Mouse (Mus musculus): ENCODE data around the gene Efna2.
"Not testable (repeated sequence)": the region's sequence is repeated elsewhere in the genome, so short reads cannot be mapped to it uniquely, and the experiment has no call there.

Efna2 gene

DNA sequence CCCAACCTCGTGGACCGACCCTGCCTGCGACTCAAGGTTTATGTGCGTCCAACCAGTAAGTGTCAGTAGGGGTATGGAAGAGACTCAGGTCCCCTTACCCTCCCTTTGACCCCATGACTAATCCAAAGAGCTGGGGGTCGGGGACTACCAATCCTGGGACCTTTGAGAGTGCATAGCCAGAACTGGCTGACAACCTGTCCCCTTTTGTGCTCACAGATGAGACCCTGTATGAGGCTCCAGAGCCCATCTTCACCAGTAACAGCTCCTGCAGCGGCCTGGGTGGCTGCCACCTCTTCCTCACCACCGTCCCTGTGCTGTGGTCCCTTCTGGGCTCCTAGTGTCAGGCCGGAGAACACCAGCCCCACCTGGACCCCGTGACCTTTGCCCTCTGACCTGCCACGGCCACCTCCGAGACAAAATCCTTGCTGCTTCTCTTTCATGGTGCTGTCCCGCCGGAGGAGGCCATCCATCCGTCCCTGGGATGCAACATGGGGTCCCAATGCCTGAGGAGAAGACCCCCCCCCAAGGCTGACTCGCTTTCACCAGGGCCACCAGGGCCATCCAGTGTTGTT lies 9.3 kb downstream of the Efna2 start:
- no peak for DNase-seq (ENCODE audit: low spot score in 2 of 2)

- DNase-seq (ENCODE audit: low spot score in 2 of 2), result no peak
Measured at GRCm38 (mm10) chr10:80189999-80190398, 10.7 kb downstream of the Efna2 start.

- DNase-seq (ENCODE audit: low spot score in 2 of 2), result no peak
Measured at GRCm38 (mm10) chr10:80190491-80191051, 11.3 kb downstream of the Efna2 start.

DNA sequence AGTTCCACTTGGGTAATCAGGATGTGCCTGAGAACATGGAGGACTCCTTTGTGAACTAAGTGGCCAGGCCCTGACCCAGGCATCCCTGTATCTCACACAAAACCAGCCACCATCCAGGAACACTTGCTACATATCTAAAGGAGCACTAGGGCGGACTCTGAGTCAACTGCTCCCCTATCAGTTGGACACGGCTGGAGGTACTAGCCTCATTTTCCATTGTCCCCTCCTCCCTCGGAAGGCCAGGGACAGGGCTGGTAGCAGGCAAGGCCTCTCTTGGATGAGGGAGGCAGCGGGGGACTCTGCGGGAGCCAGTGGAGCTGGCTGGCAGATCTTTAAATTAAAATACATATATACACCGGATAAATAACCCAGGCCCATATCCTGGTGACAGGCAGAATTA lies 14.7 kb downstream of the Efna2 start:
- no peak for DNase-seq (ENCODE audit: low spot score in 2 of 2)

GRCm38 (mm10) chr10:80194441-80194840 lies 15.2 kb downstream of the Efna2 start:
- no peak for DNase-seq (ENCODE audit: low spot score in 2 of 2)

DNA sequence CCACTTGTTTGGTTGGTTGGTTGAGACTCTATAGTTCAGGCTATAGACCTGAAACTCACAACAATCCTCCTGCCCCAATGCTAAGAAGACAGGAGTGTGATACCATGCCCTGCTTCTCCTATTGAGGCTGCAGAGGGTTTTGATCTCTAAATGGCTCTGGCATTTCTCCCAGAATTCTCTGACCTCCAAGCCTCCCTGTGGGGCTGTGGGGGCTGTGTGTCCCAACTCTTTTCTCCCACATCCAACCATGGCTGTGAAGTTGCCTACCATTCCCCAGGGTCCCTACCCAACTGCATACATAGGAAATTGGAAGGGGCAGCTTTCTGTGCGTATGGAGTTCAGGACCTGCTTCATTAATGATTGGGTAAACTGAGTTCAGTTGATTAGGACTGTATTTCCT lies 16.9 kb downstream of the Efna2 start:
- no peak for DNase-seq (ENCODE audit: low spot score in 2 of 2)

DNA sequence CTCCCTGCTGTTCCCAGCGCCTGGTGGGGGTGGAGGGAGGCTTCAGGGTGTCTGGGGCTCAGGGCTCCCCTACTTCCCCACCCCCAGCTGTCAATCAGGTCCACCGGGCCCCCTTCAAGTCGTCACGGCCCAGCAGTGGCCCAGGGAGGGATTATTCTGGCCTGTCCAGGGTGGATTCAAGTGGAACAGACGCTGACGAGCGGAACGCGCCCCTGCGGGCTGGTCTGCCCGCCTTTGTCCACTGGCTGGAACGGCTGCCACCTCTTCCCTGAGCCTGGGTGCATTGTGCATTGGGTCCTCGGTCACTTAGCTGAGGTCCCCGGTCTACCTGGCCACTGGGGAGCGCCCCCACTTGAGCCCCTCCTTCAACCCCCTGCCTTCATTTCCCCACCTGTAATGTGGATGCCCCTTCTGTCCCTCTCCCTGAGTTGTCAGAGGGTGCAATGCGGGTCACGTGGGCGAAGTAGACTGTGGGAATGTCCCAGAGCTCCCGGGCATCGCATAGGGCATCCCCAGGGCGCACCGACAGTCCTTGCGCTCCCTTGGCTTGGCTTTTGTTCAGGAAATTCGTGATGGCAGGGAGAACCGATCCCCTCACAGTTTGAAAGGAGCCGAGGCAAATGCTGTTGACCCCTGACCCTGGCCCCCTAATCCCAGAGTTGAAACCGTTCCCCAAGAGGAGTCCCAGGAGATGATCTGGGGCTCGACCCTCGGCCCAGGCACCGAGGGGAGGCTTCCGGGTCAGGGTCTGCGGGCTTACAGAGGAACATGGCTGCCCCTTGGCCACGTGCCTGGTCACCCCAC lies 17.7 kb downstream of the Efna2 start:
- DNase-seq (ENCODE audit: low spot score in 2 of 2), result no peak

DNA sequence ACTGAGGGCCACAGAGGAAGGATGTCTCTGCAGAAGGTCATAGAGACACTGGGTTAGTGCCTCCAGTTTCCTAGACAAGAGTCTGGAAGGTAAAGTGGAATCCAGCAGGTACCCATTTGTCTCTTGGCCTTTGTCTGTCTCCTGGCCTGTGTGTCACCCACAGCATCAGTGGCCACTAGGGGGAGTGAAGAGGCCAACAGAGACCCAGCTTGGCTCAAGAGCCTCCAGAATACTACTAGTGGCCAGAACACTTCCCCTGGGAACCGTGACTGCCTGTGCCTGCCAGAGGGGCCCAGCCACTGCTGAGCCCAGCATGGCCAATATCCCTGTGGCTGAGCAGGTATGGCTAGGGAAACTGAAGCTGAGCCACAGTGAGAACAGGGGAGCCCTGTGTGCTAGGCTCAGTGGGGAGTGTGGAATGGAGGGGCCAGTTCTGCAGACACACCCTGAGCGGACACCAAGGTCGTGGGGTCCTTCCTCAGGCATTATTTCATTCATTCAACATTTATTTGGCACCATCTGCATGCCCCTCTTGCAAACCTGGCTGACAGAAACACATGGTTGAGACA lies 20.2 kb downstream of the Efna2 start:
- peak in 1 of 2 experiments; percentile 68 for DNase-seq (ENCODE audit: low spot score in 2 of 2)

DNA sequence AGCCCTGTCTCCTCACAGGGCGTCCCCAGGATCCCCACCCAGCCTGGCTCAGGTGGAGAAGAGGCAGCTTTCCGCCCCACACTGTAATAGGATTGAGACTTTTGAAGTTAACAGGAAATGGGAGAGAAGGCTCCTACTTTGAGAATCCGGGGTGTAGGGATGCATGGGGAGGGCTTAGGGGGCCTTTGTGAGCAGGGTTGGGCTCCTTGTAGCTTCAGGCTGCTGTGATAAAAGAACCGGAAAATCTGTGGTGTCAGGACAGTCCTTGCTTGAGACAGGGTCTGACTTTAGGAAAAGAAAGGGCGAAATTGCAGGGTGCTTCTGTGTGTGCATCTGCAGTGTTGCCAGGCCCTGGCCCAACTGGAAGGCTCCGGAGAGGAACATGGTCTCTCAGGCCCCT lies 21.2 kb downstream of the Efna2 start:
- DNase-seq (ENCODE audit: low spot score in 2 of 2), result no peak

- no peak for DNase-seq (ENCODE audit: low spot score in 2 of 2)
Measured at GRCm38 (mm10) chr10:80204055-80204454, 24.8 kb downstream of the Efna2 start.

GRCm38 (mm10) chr10:80207201-80207600 lies 27.9 kb downstream of the Efna2 start:
- no peak for DNase-seq (ENCODE audit: low spot score in 2 of 2)

- no peak for DNase-seq (ENCODE audit: low spot score in 2 of 2)
Measured at GRCm38 (mm10) chr10:80207676-80208075, 28.4 kb downstream of the Efna2 start.

DNA sequence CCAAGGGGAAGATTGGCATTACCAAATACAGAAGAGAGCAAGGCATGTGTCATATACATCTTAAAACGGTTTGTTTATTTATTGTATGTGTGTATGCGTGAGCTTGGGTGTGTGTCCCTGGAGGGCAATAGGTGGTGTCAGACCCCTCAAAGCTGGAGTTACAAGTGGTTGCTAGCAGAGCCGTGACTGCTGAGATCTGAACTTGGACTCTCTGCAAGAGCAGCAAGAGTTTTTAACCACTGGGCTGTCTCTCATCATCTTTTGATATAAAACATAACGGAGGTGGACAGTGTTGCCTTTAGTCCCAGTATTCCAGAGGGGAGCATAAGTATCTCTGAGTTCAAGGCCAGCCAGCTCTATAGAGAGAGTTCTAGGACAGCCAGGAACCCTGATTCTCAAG lies 29.0 kb downstream of the Efna2 start:
- no peak for DNase-seq (ENCODE audit: low spot score in 2 of 2)

- peak in 1 of 2 experiments; percentile 37 for DNase-seq (ENCODE audit: low spot score in 2 of 2)
Measured at GRCm38 (mm10) chr10:80208841-80209371, 29.6 kb downstream of the Efna2 start.

GRCm38 (mm10) chr10:80211547-80212103 lies 32.3 kb downstream of the Efna2 start:
- DNase-seq (ENCODE audit: low spot score in 2 of 2), result not testable (repeated sequence)

DNA sequence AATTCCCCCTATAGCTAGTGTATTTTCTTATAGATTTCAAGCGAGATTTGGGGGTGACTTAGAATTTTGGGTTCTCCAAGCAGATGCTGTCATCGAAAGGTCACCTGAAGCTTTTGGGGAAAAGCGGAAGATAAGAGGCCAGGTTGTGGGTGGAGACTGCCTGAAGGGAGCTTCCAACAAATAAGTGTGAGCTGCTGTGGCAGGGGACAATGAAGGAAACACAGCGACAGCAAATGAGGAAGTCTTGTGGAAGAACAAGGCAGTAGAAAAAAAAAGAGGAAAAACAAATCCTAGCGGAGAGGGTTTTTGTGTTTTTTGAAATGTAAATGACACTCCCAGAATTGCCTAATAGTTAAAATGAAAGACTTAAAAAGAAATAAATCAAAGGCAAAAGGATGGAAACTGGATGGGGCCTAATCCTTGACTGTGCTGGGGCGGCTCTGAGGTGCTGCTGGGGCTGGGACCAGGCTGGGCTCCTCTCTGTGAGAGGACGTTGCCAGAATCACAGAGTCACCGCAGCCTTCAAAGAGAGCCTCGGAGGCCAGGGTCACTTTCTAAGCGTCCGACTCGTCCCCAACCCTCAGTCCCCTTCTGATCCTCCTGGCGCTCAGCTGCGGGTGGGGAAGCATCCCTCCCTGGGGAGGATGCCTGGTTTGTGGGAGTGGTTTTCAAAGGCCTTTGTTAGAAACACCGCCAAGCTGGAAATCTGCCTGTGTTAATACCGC lies 35.9 kb downstream of the Efna2 start:
- DNase-seq (ENCODE audit: low spot score in 2 of 2), result no peak

- no peak for DNase-seq (ENCODE audit: low spot score in 2 of 2)
Measured at GRCm38 (mm10) chr10:80220676-80221075, 41.4 kb downstream of the Efna2 start.

DNA sequence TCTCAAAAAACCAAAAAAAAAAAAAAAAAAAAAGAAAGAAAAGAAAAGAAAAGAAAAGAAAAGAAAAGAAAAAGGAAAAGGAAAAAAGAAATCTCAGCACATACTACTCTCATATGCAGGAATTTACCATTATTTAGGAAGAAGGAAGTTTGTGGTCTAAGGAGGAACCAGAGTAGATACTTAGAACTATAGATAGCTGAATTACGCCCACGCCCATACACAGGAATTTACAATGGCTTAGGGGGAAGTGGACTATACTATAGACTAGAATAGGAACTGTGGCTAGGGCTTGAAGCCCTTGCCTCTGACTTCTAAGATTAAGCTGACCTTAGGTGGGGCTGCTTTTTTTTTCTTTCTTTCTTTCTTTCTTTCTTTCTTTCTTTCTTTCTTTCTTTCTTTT lies 43.9 kb downstream of the Efna2 start:
- DNase-seq (ENCODE audit: low spot score in 2 of 2), result not testable (repeated sequence)

GRCm38 (mm10) chr10:80226071-80226415 lies 46.8 kb downstream of the Efna2 start:
- DNase-seq (ENCODE audit: low spot score in 2 of 2), result no peak

GRCm38 (mm10) chr10:80226416-80227165 lies 47.3 kb downstream of the Efna2 start, which contains the start of gene Mum1:
TSS of gene Mum1 (plus strand) at chr10:80226434.
- peak; percentile 98 for DNase-seq (ENCODE audit: low spot score in 2 of 2)

- no peak for DNase-seq (ENCODE audit: low spot score in 2 of 2)
Measured at GRCm38 (mm10) chr10:80227166-80227539, 47.9 kb downstream of the Efna2 start.
